Mouse (Mus musculus): ENCODE data around the gene Iqck. TPM values are rescaled to one million over a fixed set of nuclear protein-coding genes. Genes with fewer than 3 reads are reported as not detected.

Iqck gene
- total and polyA plus RNA-seq, 2 experiments from 2014 or later: 4.4 to 4.8 TPM

DNA sequence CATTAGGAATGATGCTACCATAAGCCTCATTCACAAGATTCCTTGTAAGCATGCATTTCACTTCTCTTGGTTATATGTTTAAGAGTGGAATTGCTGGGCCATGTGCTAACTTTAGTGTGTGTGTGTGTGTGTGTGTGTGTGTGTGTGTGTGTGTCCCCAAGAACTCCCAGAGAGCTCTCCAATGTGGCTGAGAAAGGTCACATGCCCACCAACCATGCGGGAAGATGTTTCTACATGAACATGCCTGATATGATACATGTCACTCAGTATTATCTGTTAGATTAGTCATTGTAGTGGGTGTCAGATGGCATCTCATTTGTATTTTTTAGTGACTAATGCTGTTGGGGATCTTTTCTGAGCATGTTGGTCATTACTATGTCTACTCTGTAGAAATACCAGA, 99.4 kb downstream of the Iqck start:
- DNase-seq (ENCODE audit: low spot score) (no peak), ATAC-seq (no peak)
- H3K4me2 ChIP-seq (ENCODE audit: low read depth, low read length): no peak overlapping the region
- H3K9ac ChIP-seq (replicated peaks; ENCODE audit: low read length): no peak overlapping the region
- no peaks in the 10 kb centered on the region for H3K9me3 ChIP-seq (ENCODE audit: low read length)
- 90% methylated on average over 1 of the region's 1 CpGs for WGBS
- H3K27ac ChIP-seq: no peak overlapping the region
- TF ChIP-seq CTCF (IDR thresholded peaks at IDR 0.05; ENCODE audit: low read depth): no peak
- H3K4me3 ChIP-seq (ENCODE audit: low read length): no peak overlapping the region
- H3K4me1 ChIP-seq (ENCODE audit: insufficient read depth, low read length): no peaks in the 10 kb centered on the region
- H3K27me3 ChIP-seq (ENCODE audit: insufficient read depth, low read length): no peaks in the 10 kb centered on the region
- no peaks in the 10 kb centered on the region for H3K36me3 ChIP-seq (ENCODE audit: insufficient read depth, low read length)

DNA sequence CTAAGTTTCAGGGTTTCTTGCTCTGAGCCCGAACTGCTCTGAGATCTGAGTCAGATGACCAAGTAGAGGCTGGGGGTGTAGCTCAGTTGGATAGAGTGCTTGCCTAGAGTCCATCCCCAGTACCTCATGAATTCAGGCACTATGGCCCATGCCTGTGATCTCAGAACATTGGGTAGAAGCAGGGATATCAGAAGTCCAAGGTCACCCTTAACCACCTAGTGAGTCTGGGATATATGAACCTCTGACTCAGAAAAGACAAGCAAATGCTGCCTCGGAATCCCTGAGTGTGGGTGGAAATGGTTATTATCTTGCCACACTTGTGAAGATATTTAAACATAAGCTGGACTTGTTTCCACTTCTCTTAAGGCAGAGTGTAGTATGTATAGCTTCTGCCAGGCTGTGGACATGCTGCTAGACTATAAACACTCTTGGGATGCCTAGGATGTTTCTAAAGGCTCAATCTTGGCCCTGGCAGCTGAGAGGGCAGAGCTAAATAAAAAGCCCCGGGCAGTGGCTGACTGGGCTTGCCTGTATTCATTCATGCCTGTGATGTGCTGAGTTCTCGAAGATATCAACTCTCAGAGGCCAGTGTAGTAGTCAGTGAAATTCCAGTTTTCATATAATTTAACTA, 101.2 kb downstream of the Iqck start:
- no peaks in the 10 kb centered on the region for H3K4me1 ChIP-seq (ENCODE audit: insufficient read depth, low read length)
- no peak overlapping the region for H3K4me2 ChIP-seq (ENCODE audit: low read depth, low read length)
- no peak overlapping the region for H3K27ac ChIP-seq
- TF ChIP-seq CTCF (IDR thresholded peaks at IDR 0.05; ENCODE audit: low read depth): no peak
- no peaks in the 10 kb centered on the region for H3K9me3 ChIP-seq (ENCODE audit: low read length)
- ATAC-seq (no peak), DNase-seq (ENCODE audit: low spot score) (no peak)
- no peaks in the 10 kb centered on the region for H3K36me3 ChIP-seq (ENCODE audit: insufficient read depth, low read length)
- H3K9ac ChIP-seq (replicated peaks; ENCODE audit: low read length): no peak overlapping the region
- H3K4me3 ChIP-seq (ENCODE audit: low read length): no peak overlapping the region
- WGBS: 72% methylated on average over 4 of the region's 4 CpGs
- H3K27me3 ChIP-seq (ENCODE audit: insufficient read depth, low read length): no peaks in the 10 kb centered on the region

DNA sequence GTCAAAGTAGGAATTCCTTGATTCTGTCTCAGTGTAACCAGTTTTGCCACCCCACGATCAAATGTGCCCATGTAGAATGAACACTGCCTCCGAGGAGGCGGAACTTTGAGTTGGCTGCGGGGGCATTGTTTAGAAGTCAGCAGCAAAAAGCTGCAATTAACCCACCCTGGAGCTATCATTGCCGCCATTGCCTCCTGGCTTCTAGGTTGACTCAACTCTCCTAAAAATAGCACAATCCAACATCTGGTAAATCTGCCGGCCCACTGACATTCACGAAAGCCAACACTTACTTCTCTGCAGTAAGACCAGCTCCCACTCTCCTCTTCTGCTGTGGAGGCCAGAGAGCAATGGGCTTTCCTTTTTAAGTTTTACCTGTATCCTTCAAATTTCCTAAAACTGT, 103.7 kb downstream of the Iqck start:
- Histone ChIP-seq H3K27ac (no peak overlapping the region), H3K9ac (replicated peaks; ENCODE audit: low read length) (no peak overlapping the region), H3K36me3 (ENCODE audit: insufficient read depth, low read length) (no peaks in the 10 kb centered on the region), H3K27me3 (ENCODE audit: insufficient read depth, low read length) (no peaks in the 10 kb centered on the region), H3K9me3 (ENCODE audit: low read length) (no peaks in the 10 kb centered on the region), H3K4me2 (ENCODE audit: low read depth, low read length) (no peak overlapping the region), H3K4me3 (ENCODE audit: low read length) (no peak overlapping the region), H3K4me1 (ENCODE audit: insufficient read depth, low read length) (no peaks in the 10 kb centered on the region)
- WGBS: 81% methylated on average over 7 of the region's 7 CpGs
- no peak for DNase-seq (ENCODE audit: low spot score)
- no peak for TF ChIP-seq CTCF (IDR thresholded peaks at IDR 0.05; ENCODE audit: low read depth)
- no peak for ATAC-seq

DNA sequence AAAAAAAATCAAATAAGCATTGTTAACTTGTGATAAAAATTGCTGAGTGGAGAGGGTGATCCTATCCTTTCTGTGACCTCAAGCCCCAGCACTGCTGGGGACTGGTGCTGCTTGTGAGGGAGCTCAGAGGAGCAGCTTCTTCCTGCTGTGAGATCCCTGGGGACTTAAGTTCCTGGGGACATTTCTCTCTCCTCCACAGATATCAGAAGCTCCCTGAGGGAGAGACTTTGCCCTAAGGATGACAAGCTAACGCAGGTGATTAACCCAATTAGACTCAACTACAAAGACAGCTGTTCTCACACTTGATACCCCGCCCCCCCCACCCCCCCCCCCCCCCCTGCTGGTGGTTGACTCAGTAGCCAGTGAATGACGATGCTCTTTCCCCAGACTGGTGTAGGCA, 109.2 kb downstream of the Iqck start:
- H3K4me2 ChIP-seq (ENCODE audit: low read depth, low read length): no peak overlapping the region
- H3K27ac ChIP-seq: no peak overlapping the region
- no peak overlapping the region for H3K9ac ChIP-seq (replicated peaks; ENCODE audit: low read length)
- no peaks in the 10 kb centered on the region for H3K36me3 ChIP-seq (ENCODE audit: insufficient read depth, low read length)
- ATAC-seq (0 out of 2 replicates have a peak, but pooled peaks have one; percentile 10), DNase-seq (ENCODE audit: low spot score) (no peak)
- WGBS: 15% methylated on average over 3 of the region's 3 CpGs
- no peaks in the 10 kb centered on the region for H3K4me1 ChIP-seq (ENCODE audit: insufficient read depth, low read length)
- no peak overlapping the region for H3K4me3 ChIP-seq (ENCODE audit: low read length)
- no peak for TF ChIP-seq CTCF (IDR thresholded peaks at IDR 0.05; ENCODE audit: low read depth)
- H3K9me3 ChIP-seq (ENCODE audit: low read length): no peaks in the 10 kb centered on the region
- no peaks in the 10 kb centered on the region for H3K27me3 ChIP-seq (ENCODE audit: insufficient read depth, low read length)

DNA sequence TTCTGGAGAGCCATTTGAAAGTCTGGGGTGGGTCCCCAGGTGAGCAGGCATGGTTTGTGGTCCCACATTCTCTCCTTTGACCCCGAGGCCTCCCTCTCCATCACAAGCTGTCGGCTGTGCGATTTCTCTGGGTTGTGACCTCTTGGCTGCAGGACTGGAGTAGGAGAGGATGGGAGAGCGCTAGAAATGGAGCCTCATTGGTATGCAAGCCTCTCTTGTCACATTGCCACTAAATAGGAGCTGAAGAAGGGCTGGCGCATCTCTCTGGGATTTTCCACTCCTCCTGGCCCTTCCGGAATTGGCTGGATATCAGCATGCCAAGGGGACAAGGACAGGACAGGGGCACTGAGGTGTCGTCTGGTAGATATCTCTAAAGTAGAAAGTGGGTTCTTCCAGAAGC, 109.6 kb downstream of the Iqck start:
- no peak for TF ChIP-seq CTCF (IDR thresholded peaks at IDR 0.05; ENCODE audit: low read depth)
- H3K4me2 ChIP-seq (ENCODE audit: low read depth, low read length): no peak overlapping the region
- H3K36me3 ChIP-seq (ENCODE audit: insufficient read depth, low read length): no peaks in the 10 kb centered on the region
- no peak overlapping the region for H3K27ac ChIP-seq
- DNase-seq (ENCODE audit: low spot score) (no peak), ATAC-seq (peak; percentile 55; the same call in 1 of the 2 replicates)
- WGBS: 25% methylated on average over 7 of the region's 7 CpGs
- H3K4me3 ChIP-seq (ENCODE audit: low read length): no peak overlapping the region
- H3K9ac ChIP-seq (replicated peaks; ENCODE audit: low read length): no peak overlapping the region
- no peaks in the 10 kb centered on the region for H3K9me3 ChIP-seq (ENCODE audit: low read length)
- H3K4me1 ChIP-seq (ENCODE audit: insufficient read depth, low read length): no peaks in the 10 kb centered on the region
- no peaks in the 10 kb centered on the region for H3K27me3 ChIP-seq (ENCODE audit: insufficient read depth, low read length)

DNA sequence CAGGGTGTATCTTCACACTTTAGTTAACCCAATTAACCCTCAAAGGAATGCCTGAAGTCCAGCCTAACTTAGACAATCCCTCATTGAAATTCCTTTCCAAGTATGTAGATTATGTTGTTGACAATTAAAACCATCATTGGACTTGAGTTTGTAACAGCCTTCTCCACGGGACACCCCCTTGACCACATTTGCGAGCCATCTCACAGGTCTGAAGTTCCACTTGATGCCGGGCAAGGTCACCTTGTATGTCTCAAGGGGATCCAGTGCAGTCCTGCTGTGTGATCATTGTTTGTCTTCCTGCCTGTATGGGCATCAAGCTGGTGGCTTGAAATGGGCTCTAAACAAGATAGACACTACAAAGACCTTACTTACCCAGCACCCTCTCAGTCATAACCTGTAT, 113.3 kb downstream of the Iqck start:
- Histone ChIP-seq H3K4me3 (ENCODE audit: low read length) (no peak overlapping the region), H3K9ac (replicated peaks; ENCODE audit: low read length) (no peak overlapping the region), H3K9me3 (ENCODE audit: low read length) (no peaks in the 10 kb centered on the region), H3K27me3 (ENCODE audit: insufficient read depth, low read length) (no peaks in the 10 kb centered on the region), H3K27ac (no peak overlapping the region), H3K4me1 (ENCODE audit: insufficient read depth, low read length) (peaks cover 6% of the 10 kb centered on the region; the same call in 1 of the 2 replicates), H3K4me2 (ENCODE audit: low read depth, low read length) (no peak overlapping the region), H3K36me3 (ENCODE audit: insufficient read depth, low read length) (no peaks in the 10 kb centered on the region)
- WGBS: 83% methylated on average over 3 of the region's 3 CpGs
- DNase-seq (ENCODE audit: low spot score) (no peak), ATAC-seq (no peak)
- TF ChIP-seq CTCF (IDR thresholded peaks at IDR 0.05; ENCODE audit: low read depth): no peak

DNA sequence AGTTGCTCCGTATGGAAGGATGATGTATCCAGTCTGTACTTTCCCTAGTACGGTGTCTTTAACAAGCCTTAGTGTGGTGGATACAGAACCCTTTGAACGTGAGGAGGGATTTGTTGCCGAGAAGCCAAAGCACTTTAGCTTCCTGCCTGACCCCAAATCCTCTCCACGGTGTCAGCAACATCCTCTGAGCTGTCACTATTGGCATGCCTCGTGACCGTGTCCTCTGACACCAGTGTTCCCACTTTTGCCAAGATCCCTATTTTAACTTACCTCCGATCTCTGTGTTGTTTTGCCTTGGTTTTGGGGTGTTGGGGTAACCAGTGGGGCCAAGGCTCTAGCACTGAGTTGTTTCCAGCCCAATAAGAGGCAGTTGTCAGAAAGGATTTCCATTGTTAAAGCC, 115.9 kb downstream of the Iqck start:
- Histone ChIP-seq H3K9me3 (ENCODE audit: low read length) (no peaks in the 10 kb centered on the region), H3K4me1 (ENCODE audit: insufficient read depth, low read length) (peaks cover 13% of the 10 kb centered on the region), H3K4me3 (ENCODE audit: low read length) (no peak overlapping the region), H3K27me3 (ENCODE audit: insufficient read depth, low read length) (no peaks in the 10 kb centered on the region), H3K36me3 (ENCODE audit: insufficient read depth, low read length) (no peaks in the 10 kb centered on the region), H3K4me2 (ENCODE audit: low read depth, low read length) (no peak overlapping the region), H3K27ac (no peak overlapping the region), H3K9ac (replicated peaks; ENCODE audit: low read length) (no peak overlapping the region)
- ATAC-seq (no peak), DNase-seq (ENCODE audit: low spot score) (no peak)
- no peak for TF ChIP-seq CTCF (IDR thresholded peaks at IDR 0.05; ENCODE audit: low read depth)
- WGBS: 66% methylated on average over 8 of the region's 8 CpGs
